Mouse (Mus musculus): Measurements from ENCODE around the gene Tmigd3. TPM values are rescaled to one million over a fixed set of nuclear protein-coding genes. Genes with fewer than 3 reads are reported as not detected.

The Tmigd3 gene
- polyA plus RNA-seq, 1 experiment from 2014 or later, result not detected

- Histone ChIP-seq H3K9me3 (no peaks in the 10 kb centered on the region), H3K4me3 (no peak overlapping the region), H3K27me3 (no peaks in the 10 kb centered on the region), H3K36me3 (no peaks in the 10 kb centered on the region), H3K4me1 (replicated peaks) (no peaks in the 10 kb centered on the region), H3K4me2 (no peak overlapping the region), H3K9ac (no peak overlapping the region), H3K27ac (replicated peaks) (no peak overlapping the region)
- WGBS, result 90% methylated on average over 3 of the region's 3 CpGs
- no peak for ATAC-seq (ENCODE audit: low read depth)
Observed at GRCm38 (mm10) chr3:105928195-105928569, 57.5 kb downstream of the Tmigd3 start.

GRCm38 (mm10) chr3:105928781-105929180 lies 58.1 kb downstream of the Tmigd3 start:
- H3K27ac ChIP-seq (replicated peaks), result no peak overlapping the region
- no peaks in the 10 kb centered on the region for H3K27me3 ChIP-seq
- 89% methylated on average over 6 of the region's 6 CpGs for WGBS
- ATAC-seq (ENCODE audit: low read depth), result no peak
- H3K4me2 ChIP-seq, result no peak overlapping the region
- no peak overlapping the region for H3K9ac ChIP-seq
- H3K36me3 ChIP-seq, result no peaks in the 10 kb centered on the region
- no peaks in the 10 kb centered on the region for H3K4me1 ChIP-seq (replicated peaks)
- no peak overlapping the region for H3K4me3 ChIP-seq
- no peaks in the 10 kb centered on the region for H3K9me3 ChIP-seq

DNA sequence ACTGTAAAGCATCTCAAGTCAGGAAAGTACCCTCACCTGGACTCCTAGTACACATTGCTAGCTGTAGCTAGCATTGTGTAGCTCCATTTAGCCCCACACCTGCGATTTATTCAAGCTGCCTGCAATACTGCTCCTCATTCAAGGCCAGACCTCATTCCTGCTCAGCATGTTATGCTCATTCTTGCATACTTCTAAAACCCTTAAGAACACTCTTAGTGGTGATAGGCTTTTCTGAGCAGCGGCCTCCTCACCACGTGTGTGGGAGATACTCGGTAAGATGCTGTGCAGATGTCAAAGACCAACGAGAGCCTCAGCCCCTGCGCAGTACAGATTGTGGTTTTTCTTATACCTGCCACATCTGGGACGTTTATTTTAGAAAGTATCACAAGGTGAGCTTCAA lies 59.1 kb downstream of the Tmigd3 start:
- no peak overlapping the region for H3K9ac ChIP-seq
- no peaks in the 10 kb centered on the region for H3K4me1 ChIP-seq (replicated peaks)
- no peaks in the 10 kb centered on the region for H3K9me3 ChIP-seq
- no peak overlapping the region for H3K4me2 ChIP-seq
- no peak overlapping the region for H3K4me3 ChIP-seq
- H3K27ac ChIP-seq (replicated peaks), result no peak overlapping the region
- no peaks in the 10 kb centered on the region for H3K27me3 ChIP-seq
- H3K36me3 ChIP-seq, result no peaks in the 10 kb centered on the region
- ATAC-seq (ENCODE audit: low read depth), result no peak
- 89% methylated on average over 7 of the region's 7 CpGs for WGBS

- Histone ChIP-seq H3K4me1 (replicated peaks) (no peaks in the 10 kb centered on the region), H3K9me3 (no peaks in the 10 kb centered on the region), H3K36me3 (no peaks in the 10 kb centered on the region), H3K27me3 (no peaks in the 10 kb centered on the region), H3K27ac (replicated peaks) (no peak overlapping the region), H3K4me2 (no peak overlapping the region), H3K9ac (no peak overlapping the region), H3K4me3 (no peak overlapping the region)
- WGBS, result 91% methylated on average over 2 of the region's 2 CpGs
- no peak for ATAC-seq (ENCODE audit: low read depth)
Observed at GRCm38 (mm10) chr3:105931095-105931494, 60.4 kb downstream of the Tmigd3 start.

GRCm38 (mm10) chr3:105932240-105933071 lies 61.8 kb downstream of the Tmigd3 start, which contains the start of gene I830077J02Rik:
Gene I830077J02Rik (minus strand): TSS chr3:105932664.
- ATAC-seq (ENCODE audit: low read depth), result no peak
- Histone ChIP-seq H3K9ac (no peak within 1 kb of the TSS), H3K4me2 (no peak within 1 kb of the TSS), H3K9me3 (no peaks in the 10 kb centered on the region), H3K27me3 (no peaks in the 10 kb centered on the region), H3K4me3 (no peak within 1 kb of the TSS), H3K27ac (replicated peaks) (no peak within 1 kb of the TSS), H3K36me3 (peaks cover 10% of the 10 kb centered on the region; the same call in 1 of the 2 replicates), H3K4me1 (replicated peaks) (no peaks in the 10 kb centered on the region)
- WGBS, result 90% methylated on average over 8 of the region's 8 CpGs

- WGBS, result 93% methylated on average over 6 of the region's 6 CpGs
- Histone ChIP-seq H3K36me3 (peaks cover 12% of the 10 kb centered on the region; the same call in 1 of the 2 replicates), H3K4me2 (no peak overlapping the region), H3K9me3 (no peaks in the 10 kb centered on the region), H3K4me1 (replicated peaks) (no peaks in the 10 kb centered on the region), H3K9ac (no peak overlapping the region), H3K27ac (replicated peaks) (no peak overlapping the region), H3K4me3 (no peak overlapping the region), H3K27me3 (no peaks in the 10 kb centered on the region)
- ATAC-seq (ENCODE audit: low read depth), result no peak
Observed at GRCm38 (mm10) chr3:105933926-105934325, 63.2 kb downstream of the Tmigd3 start.

- peaks cover 17% of the 10 kb centered on the region for H3K36me3 ChIP-seq
- 84% methylated on average over 5 of the region's 5 CpGs for WGBS
- H3K27me3 ChIP-seq, result no peaks in the 10 kb centered on the region
- H3K4me2 ChIP-seq, result no peak overlapping the region
- H3K27ac ChIP-seq (replicated peaks), result no peak overlapping the region
- H3K4me1 ChIP-seq (replicated peaks), result no peaks in the 10 kb centered on the region
- no peak for ATAC-seq (ENCODE audit: low read depth)
- no peaks in the 10 kb centered on the region for H3K9me3 ChIP-seq
- no peak overlapping the region for H3K4me3 ChIP-seq
- no peak overlapping the region for H3K9ac ChIP-seq
Observed at GRCm38 (mm10) chr3:105935033-105935432, 64.3 kb downstream of the Tmigd3 start.

DNA sequence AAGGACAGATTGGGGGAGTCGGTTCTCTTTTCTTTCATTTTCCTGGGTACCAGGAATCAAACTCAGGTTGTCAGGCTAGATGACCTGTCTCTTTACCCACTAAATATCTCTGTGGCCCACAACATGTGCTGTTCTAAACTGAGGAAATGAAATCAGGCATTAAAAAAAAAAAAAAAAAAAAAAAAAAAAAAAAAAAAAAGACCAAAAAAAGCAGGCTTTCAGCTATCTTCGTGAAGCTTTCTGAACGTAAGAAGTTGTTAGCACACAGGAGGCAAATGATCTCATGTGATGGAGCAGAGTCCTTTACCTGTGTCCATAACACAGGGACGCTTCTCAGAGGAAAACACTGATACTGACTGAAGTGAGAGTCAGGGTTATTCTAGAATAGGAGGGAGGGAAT lies 65.4 kb downstream of the Tmigd3 start:
- 89% methylated on average over 4 of the region's 4 CpGs for WGBS
- H3K9me3 ChIP-seq, result no peaks in the 10 kb centered on the region
- no peak overlapping the region for H3K4me3 ChIP-seq
- H3K4me2 ChIP-seq, result no peak overlapping the region
- H3K27me3 ChIP-seq, result no peaks in the 10 kb centered on the region
- no peaks in the 10 kb centered on the region for H3K4me1 ChIP-seq (replicated peaks)
- H3K9ac ChIP-seq, result no peak overlapping the region
- no peak overlapping the region for H3K27ac ChIP-seq (replicated peaks)
- peaks cover 27% of the 10 kb centered on the region for H3K36me3 ChIP-seq
- ATAC-seq (ENCODE audit: low read depth), result no peak

DNA sequence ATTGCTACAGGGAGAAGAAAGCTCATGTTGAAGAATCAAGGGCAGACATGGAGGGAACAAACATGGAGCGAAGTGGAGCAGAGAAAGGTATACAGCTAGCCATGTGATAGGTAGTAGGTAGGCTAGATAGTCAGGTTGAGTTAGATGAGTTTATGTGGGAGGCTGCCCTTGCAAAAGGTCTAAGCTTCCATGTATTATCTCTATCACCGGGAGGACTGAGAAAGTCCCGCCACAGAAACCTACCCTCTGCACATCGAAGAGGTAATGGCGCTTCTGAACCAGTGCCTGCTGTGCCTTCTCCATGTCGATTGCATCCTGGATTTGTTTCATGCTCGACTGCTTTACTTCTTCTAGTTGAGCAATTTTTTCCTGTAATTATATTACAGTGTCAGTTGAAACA lies 80.6 kb downstream of the Tmigd3 start:
- H3K36me3 ChIP-seq, result peaks cover 80% of the 10 kb centered on the region
- H3K27ac ChIP-seq (replicated peaks), result no peak overlapping the region
- no peak overlapping the region for H3K4me2 ChIP-seq
- H3K4me1 ChIP-seq (replicated peaks), result peaks cover 2% of the 10 kb centered on the region; the same call in 1 of the 2 replicates
- WGBS, result 98% methylated on average over 7 of the region's 7 CpGs
- no peaks in the 10 kb centered on the region for H3K9me3 ChIP-seq
- no peak for ATAC-seq (ENCODE audit: low read depth)
- H3K9ac ChIP-seq, result no peak overlapping the region
- H3K4me3 ChIP-seq, result no peak overlapping the region
- H3K27me3 ChIP-seq, result no peaks in the 10 kb centered on the region

GRCm38 (mm10) chr3:105957235-105957634 lies 86.5 kb downstream of the Tmigd3 start:
- peaks cover 39% of the 10 kb centered on the region for H3K4me1 ChIP-seq (replicated peaks)
- H3K9me3 ChIP-seq, result no peaks in the 10 kb centered on the region
- H3K27ac ChIP-seq (replicated peaks), result no peak overlapping the region
- H3K9ac ChIP-seq, result peak overlapping the region; percentile 43; the same call in 1 of the 2 replicates
- 93% methylated on average over 1 of the region's 1 CpGs for WGBS
- 0 out of 2 replicates have a peak overlapping the region, but pooled peaks have one; percentile 57 for H3K4me3 ChIP-seq
- H3K4me2 ChIP-seq, result peak overlapping the region; percentile 83
- no peaks in the 10 kb centered on the region for H3K27me3 ChIP-seq
- ATAC-seq (ENCODE audit: low read depth), result no peak
- peaks cover 46% of the 10 kb centered on the region for H3K36me3 ChIP-seq

- Histone ChIP-seq H3K9me3 (no peaks in the 10 kb centered on the region), H3K9ac (peak overlapping the region; percentile 91), H3K4me3 (peak overlapping the region; percentile 57), H3K27ac (replicated peaks) (peak overlapping the region; percentile 90; the same call in 1 of the 2 replicates), H3K36me3 (peaks cover 46% of the 10 kb centered on the region), H3K4me2 (peak overlapping the region; percentile 83), H3K4me1 (replicated peaks) (peaks cover 39% of the 10 kb centered on the region), H3K27me3 (no peaks in the 10 kb centered on the region)
- WGBS, result 47% methylated on average over 5 of the region's 5 CpGs
- ATAC-seq (ENCODE audit: low read depth), result no peak
Observed at GRCm38 (mm10) chr3:105958204-105958603, 87.5 kb downstream of the Tmigd3 start.

- H3K9ac ChIP-seq, result peak within 1 kb of the TSS; percentile 92
- peak within 1 kb of the TSS; percentile 83 for H3K4me2 ChIP-seq
- no peaks in the 10 kb centered on the region for H3K9me3 ChIP-seq
- peaks cover 39% of the 10 kb centered on the region for H3K4me1 ChIP-seq (replicated peaks)
- H3K27ac ChIP-seq (replicated peaks), result peak within 1 kb of the TSS; percentile 90
- WGBS, result under 1% methylated on average over 52 of the region's 52 CpGs
- H3K4me3 ChIP-seq, result peak within 1 kb of the TSS; percentile 57
- peak; percentile 98 for ATAC-seq (ENCODE audit: low read depth)
- H3K27me3 ChIP-seq, result no peaks in the 10 kb centered on the region
- peaks cover 49% of the 10 kb centered on the region for H3K36me3 ChIP-seq
Observed at GRCm38 (mm10) chr3:105958974-105959580, 88.4 kb downstream of the Tmigd3 start, which contains the start of gene Wdr77. Gene Wdr77 (plus strand): TSS chr3:105959369.
